19 mouse cellular contexts compared by ENCODE assay signal in the genomic region with DNA sequence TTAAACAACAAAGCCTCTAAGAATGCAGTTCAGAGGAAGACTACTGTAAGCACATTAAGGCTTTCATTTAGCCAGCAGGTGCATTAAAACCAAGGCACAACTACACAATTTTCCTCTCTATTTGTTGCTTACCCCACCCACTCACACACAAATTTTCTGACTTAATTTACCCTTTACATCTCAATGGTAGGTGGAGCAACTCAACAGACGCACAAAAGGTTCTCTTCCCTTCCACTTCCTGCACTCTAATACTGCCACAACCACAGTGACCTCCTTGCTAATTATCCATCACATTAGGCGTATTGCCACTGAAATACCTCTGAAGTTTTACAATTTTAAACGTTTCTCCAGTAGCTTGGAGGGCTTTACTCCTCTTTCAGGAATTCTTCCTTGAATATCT.
"Had no signal": no experiment of that assay in that cellular context is flagged by ENCODE, and none has a peak within 500 bp of the region (broad histone marks: within the 10 kb centered on the region; RNA-seq: fewer than 3 reads in every experiment).

No protein-coding gene starts in this region.

- H3K4me2 ChIP-seq: lung, embryonic 14.5 days; midbrain, embryonic 12.5 days; neural tube, embryonic 13.5 days; neural tube, embryonic 15.5 days had no signal

- H3K4me3 ChIP-seq: midbrain, embryonic 10.5 days; midbrain, embryonic 12.5 days; myocyte; neural tube, embryonic 13.5 days; neural tube, embryonic 15.5 days had no signal

- H3K9me3 ChIP-seq: midbrain, embryonic 10.5 days; midbrain, embryonic 12.5 days; neural tube, embryonic 13.5 days; neural tube, embryonic 15.5 days had no signal

- ATAC-seq: midbrain, embryonic 16.5 days had no signal

- H3K9ac ChIP-seq: lung, embryonic 14.5 days; midbrain, embryonic 12.5 days; neural tube, embryonic 13.5 days; neural tube, embryonic 15.5 days had no signal

- H3K27ac ChIP-seq: midbrain, embryonic 10.5 days; midbrain, embryonic 12.5 days; neural tube, embryonic 13.5 days; neural tube, embryonic 15.5 days had no signal

- H3K4me1 ChIP-seq: midbrain, embryonic 10.5 days; midbrain, embryonic 12.5 days; neural tube, embryonic 13.5 days; neural tube, embryonic 15.5 days had no signal

- H3K27me3 ChIP-seq: midbrain, embryonic 12.5 days; neural tube, embryonic 13.5 days; neural tube, embryonic 15.5 days had no signal

- DNase-seq: lung, adult 18-20 months; lung, embryonic 14.5 days; lung, postnatal 10 days; lung, postnatal 4 days; midbrain, embryonic 14.5 days; retina, postnatal 1 day; right cerebral cortex, adult 18-20 months; right cerebral cortex, postnatal 25 days; right cerebral cortex, postnatal 4 days; spleen, adult 18-20 months; thymus, adult 18-20 months; thymus, postnatal 14 days; thymus, postnatal 36 days had no signal
